Mouse (Mus musculus): ENCODE measurements around the gene BC049352. TPM values are rescaled to one million over a fixed set of nuclear protein-coding genes. Genes with fewer than 3 reads are reported as not detected.

BC049352 gene
- polyA plus RNA-seq, 2 experiments: 0.04 to 0.11 TPM

DNA sequence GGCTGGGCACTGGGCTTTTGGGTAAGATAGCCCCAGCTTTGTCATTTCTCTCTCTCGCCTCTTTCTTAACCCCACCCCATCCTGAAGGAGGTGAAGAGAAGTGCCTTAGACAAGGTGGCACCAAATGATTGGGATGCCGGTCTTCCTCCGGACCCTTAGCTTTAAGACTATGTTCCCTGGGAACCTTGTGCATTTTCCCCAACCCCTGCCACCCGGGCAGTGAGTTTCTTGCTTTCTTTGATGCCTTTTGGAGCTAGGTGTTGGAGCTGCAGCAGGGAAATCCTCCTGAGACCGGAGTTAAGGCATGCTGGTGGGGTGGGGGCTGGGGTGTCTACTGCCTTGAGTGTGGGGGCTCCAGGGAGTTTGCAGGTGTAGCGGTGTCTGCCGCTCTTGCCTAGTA is 42.7 kb upstream of the BC049352 start:
- Histone ChIP-seq H3K27ac (no peak overlapping the region), H3K4me3 (ENCODE audit: insufficient read depth in 1 of 2, low read depth in 2 of 2, low read length in 2 of 2) (peak overlapping the region in 1 of 2 experiments; percentile 23; a peak in 2 of 4 replicates), H3K9me3 (ENCODE audit: control insufficient read depth, low read length) (no peaks in the 10 kb centered on the region), H3K4me2 (ENCODE audit: low read depth) (peak overlapping the region; percentile 43), H3K4me1 (replicated peaks; ENCODE audit: control insufficient read depth in 2 of 2, insufficient read depth in 2 of 2, low read length in 1 of 2) (peaks cover 0 to 2% of the 10 kb centered on the region in 2 experiments; a peak in 1 of 4 replicates), H3K27me3 (ENCODE audit: control insufficient read depth, insufficient read depth, low read length) (peaks cover 35% of the 10 kb centered on the region), H3K9ac (replicated peaks) (no peak overlapping the region), H3K36me3 (replicated peaks; ENCODE audit: control insufficient read depth, insufficient read depth, low read depth) (no peaks in the 10 kb centered on the region)
- 11% methylated on average over 7 of the region's 7 CpGs for WGBS (ENCODE audit: insufficient replicate concordance)
- DNase-seq (ENCODE audit: low read depth in 3 of 3, low spot score in 3 of 3) (no peak), ATAC-seq (ENCODE audit: insufficient read depth) (no peak)
- no peak for TF ChIP-seq EP300 (IDR thresholded peaks at IDR 0.05; ENCODE audit: low read depth)
- TF ChIP-seq CTCF (IDR thresholded peaks at IDR 0.05; ENCODE audit: low read depth): no peak

GRCm38 (mm10) chr9:45140945-45141344 is 40.9 kb upstream of the BC049352 start:
- peaks cover 0 to 2% of the 10 kb centered on the region in 2 experiments; a peak in 1 of 4 replicates for H3K4me1 ChIP-seq (replicated peaks; ENCODE audit: control insufficient read depth in 2 of 2, insufficient read depth in 2 of 2, low read length in 1 of 2)
- WGBS (ENCODE audit: insufficient replicate concordance): 44% methylated on average over 7 of the region's 7 CpGs
- TF ChIP-seq EP300 (IDR thresholded peaks at IDR 0.05; ENCODE audit: low read depth) (no peak), CTCF (IDR thresholded peaks at IDR 0.05; ENCODE audit: low read depth) (no peak)
- no peak for DNase-seq (ENCODE audit: low read depth in 3 of 3, low spot score in 3 of 3)
- no peak for ATAC-seq (ENCODE audit: insufficient read depth)
- peaks cover 37% of the 10 kb centered on the region for H3K27me3 ChIP-seq (ENCODE audit: control insufficient read depth, insufficient read depth, low read length)
- H3K4me3 ChIP-seq (ENCODE audit: insufficient read depth in 1 of 2, low read depth in 2 of 2, low read length in 2 of 2): no peak overlapping the region
- H3K9me3 ChIP-seq (ENCODE audit: control insufficient read depth, low read length): no peaks in the 10 kb centered on the region
- no peak overlapping the region for H3K9ac ChIP-seq (replicated peaks)
- no peaks in the 10 kb centered on the region for H3K36me3 ChIP-seq (replicated peaks; ENCODE audit: control insufficient read depth, insufficient read depth, low read depth)
- H3K27ac ChIP-seq: no peak overlapping the region
- H3K4me2 ChIP-seq (ENCODE audit: low read depth): no peak overlapping the region

GRCm38 (mm10) chr9:45142686-45143085 is 39.1 kb upstream of the BC049352 start:
- TF ChIP-seq EP300 (IDR thresholded peaks at IDR 0.05; ENCODE audit: low read depth) (no peak), CTCF (IDR thresholded peaks at IDR 0.05; ENCODE audit: low read depth) (no peak)
- ATAC-seq (ENCODE audit: insufficient read depth): no peak
- H3K4me3 ChIP-seq (ENCODE audit: insufficient read depth in 1 of 2, low read depth in 2 of 2, low read length in 2 of 2): no peak overlapping the region

GRCm38 (mm10) chr9:45145533-45146266 is 36.1 kb upstream of the BC049352 start:
- Histone ChIP-seq H3K9me3 (ENCODE audit: control insufficient read depth, low read length) (no peaks in the 10 kb centered on the region), H3K4me3 (ENCODE audit: insufficient read depth in 1 of 2, low read depth in 2 of 2, low read length in 2 of 2) (peak overlapping the region in 1 of 2 experiments; percentile 25; a peak in 2 of 4 replicates), H3K27ac (no peak overlapping the region), H3K36me3 (replicated peaks; ENCODE audit: control insufficient read depth, insufficient read depth, low read depth) (no peaks in the 10 kb centered on the region), H3K27me3 (ENCODE audit: control insufficient read depth, insufficient read depth, low read length) (peaks cover 7% of the 10 kb centered on the region), H3K4me2 (ENCODE audit: low read depth) (peak overlapping the region; percentile 47), H3K9ac (replicated peaks) (no peak overlapping the region), H3K4me1 (replicated peaks; ENCODE audit: control insufficient read depth in 2 of 2, insufficient read depth in 2 of 2, low read length in 1 of 2) (no peaks in the 10 kb centered on the region)
- 9% methylated on average over 27 of the region's 27 CpGs for WGBS (ENCODE audit: insufficient replicate concordance)
- DNase-seq (ENCODE audit: low read depth in 3 of 3, low spot score in 3 of 3): no peak
- ATAC-seq (ENCODE audit: insufficient read depth): no peak
- TF ChIP-seq EP300 (IDR thresholded peaks at IDR 0.05; ENCODE audit: low read depth): no peak
- no peak for TF ChIP-seq CTCF (IDR thresholded peaks at IDR 0.05; ENCODE audit: low read depth)

More at GRCm38 (mm10) chr9:45142686-45143085, 39.1 kb upstream of the BC049352 start:
- H3K36me3 ChIP-seq (replicated peaks; ENCODE audit: control insufficient read depth, insufficient read depth, low read depth): no peaks in the 10 kb centered on the region
- no peaks in the 10 kb centered on the region for H3K9me3 ChIP-seq (ENCODE audit: control insufficient read depth, low read length)
- peaks cover 0 to under 1% of the 10 kb centered on the region in 2 experiments; a peak in 1 of 4 replicates for H3K4me1 ChIP-seq (replicated peaks; ENCODE audit: control insufficient read depth in 2 of 2, insufficient read depth in 2 of 2, low read length in 1 of 2)
- no peak overlapping the region for H3K9ac ChIP-seq (replicated peaks)
- WGBS (ENCODE audit: insufficient replicate concordance): 50% methylated on average over 3 of the region's 3 CpGs
- H3K4me2 ChIP-seq (ENCODE audit: low read depth): no peak overlapping the region
- DNase-seq (ENCODE audit: low read depth in 3 of 3, low spot score in 3 of 3): no peak
- no peak overlapping the region for H3K27ac ChIP-seq
- H3K27me3 ChIP-seq (ENCODE audit: control insufficient read depth, insufficient read depth, low read length): peaks cover 28% of the 10 kb centered on the region

GRCm38 (mm10) chr9:45146267-45146597 is 35.6 kb upstream of the BC049352 start:
- WGBS (ENCODE audit: insufficient replicate concordance): 3% methylated on average over 5 of the region's 5 CpGs
- Histone ChIP-seq H3K4me2 (ENCODE audit: low read depth) (peak overlapping the region; percentile 47), H3K9ac (replicated peaks) (no peak overlapping the region), H3K36me3 (replicated peaks; ENCODE audit: control insufficient read depth, insufficient read depth, low read depth) (no peaks in the 10 kb centered on the region), H3K27ac (no peak overlapping the region), H3K4me3 (ENCODE audit: insufficient read depth in 1 of 2, low read depth in 2 of 2, low read length in 2 of 2) (peak overlapping the region in 1 of 2 experiments; percentile 25; a peak in 2 of 4 replicates), H3K9me3 (ENCODE audit: control insufficient read depth, low read length) (no peaks in the 10 kb centered on the region), H3K27me3 (ENCODE audit: control insufficient read depth, insufficient read depth, low read length) (peaks cover 7% of the 10 kb centered on the region), H3K4me1 (replicated peaks; ENCODE audit: control insufficient read depth in 2 of 2, insufficient read depth in 2 of 2, low read length in 1 of 2) (no peaks in the 10 kb centered on the region)
- TF ChIP-seq EP300 (IDR thresholded peaks at IDR 0.05; ENCODE audit: low read depth): no peak
- peak; percentile 71 for TF ChIP-seq CTCF (IDR thresholded peaks at IDR 0.05; ENCODE audit: low read depth)
- DNase-seq (ENCODE audit: low read depth in 3 of 3, low spot score in 3 of 3) (no peak), ATAC-seq (ENCODE audit: insufficient read depth) (no peak)
